Mouse (Mus musculus) limb, embryonic 14.5 days (tissue): ENCODE data around the gene Ptpn18. TPM values are rescaled to one million over a fixed set of nuclear protein-coding genes. Genes with fewer than 3 reads are reported as not detected.

Experiments used
- ATAC-seq: fragments of 200-750 bp; cut with Nextera tagmentation; 2 replicates; pipeline ENCODE4 v1.8.0; 2017; ENCODE audit warnings: low read depth, moderate number of reproducible peaks, moderate TSS enrichment; ENCODE audit not compliant: low FRiP score
- DNase-seq: peaks from one replicate; pipeline ENCODE4 v3.0.0-alpha.2; 2015; ENCODE audit warnings: low spot score
- H3K27ac ChIP-seq: fragments of 300-500 bp; sonication (generic); replicated peaks from 2 replicates; pipeline ENCODE4 v1.5.1; 2014; ENCODE audit warnings: low read depth, mild to moderate bottlenecking, low read length, moderate library complexity, mixed read lengths
- H3K27me3 ChIP-seq: fragments of 300-500 bp; sonication (generic); 2 replicates; pipeline ENCODE4 v1.6.1; 2014; ENCODE audit warnings: low read length, mixed read lengths; ENCODE audit not compliant: control insufficient read depth, insufficient read depth
- H3K36me3 ChIP-seq: fragments of 300-500 bp; sonication (generic); 2 replicates; pipeline ENCODE4 v1.6.1; 2014; ENCODE audit warnings: mild to moderate bottlenecking, low read length, moderate library complexity, mixed read lengths; ENCODE audit not compliant: control insufficient read depth, insufficient read depth
- H3K4me1 ChIP-seq: fragments of 300-500 bp; sonication (generic); 2 replicates; pipeline ENCODE4 v1.6.1; 2014; ENCODE audit warnings: antibody characterized with exemption, low read length, mixed read lengths; ENCODE audit not compliant: control insufficient read depth, insufficient read depth
- H3K4me2 ChIP-seq: fragments of 300-500 bp; sonication (generic); replicated peaks from 2 replicates; pipeline ENCODE4 v1.6.1; 2014; ENCODE audit warnings: low read depth, mild to moderate bottlenecking, low read length, moderate library complexity; ENCODE audit not compliant: severe bottlenecking
- H3K4me3 ChIP-seq: fragments of 300-500 bp; sonication (generic); replicated peaks from 2 replicates; pipeline ENCODE4 v1.5.1; 2014; ENCODE audit warnings: low read length
- H3K9ac ChIP-seq: fragments of 300-500 bp; sonication (generic); 2 replicates; pipeline ENCODE4 v1.6.1; 2014; ENCODE audit warnings: mild to moderate bottlenecking, low read depth, low read length, moderate library complexity; ENCODE audit not compliant: severe bottlenecking
- H3K9me3 ChIP-seq: fragments of 300-500 bp; sonication (generic); 2 replicates; pipeline ENCODE4 v1.6.1; 2016; ENCODE audit warnings: low read length; ENCODE audit not compliant: control insufficient read depth
- POLR2A ChIP-seq: fragments of 200-500 bp; IDR thresholded peaks from 2 replicates; pipeline ENCODE4 v1.8.0; 2012; ENCODE audit warnings: inconsistent platforms, mild to moderate bottlenecking, moderate library complexity, borderline replicate concordance; ENCODE audit not compliant: insufficient read depth, insufficient read length; ENCODE audit errors: extremely low read depth
- WGBS: fragments of 180-500 bp; shearing (Covaris S2); extraction: QIAGEN DNeasy Blood & Tissue Kit; methylation state at CpG from one replicate; pipeline ENCODE4 v1.1.7; 2014; 5-methylcytosine and 5-hydroxymethylcytosine counted together
- polyA plus RNA-seq, 2 experiments: library from polyadenylated mRNA; depleted of rRNA in 1 of 2; stranded (reverse) in 1 of 2; unstranded in 1 of 2; fragments of >200 nt; fragmentation: Nextera tagmentation in 1 of 2; extraction: Ambion mirVana in 1 of 2; gene quantifications; 2 replicates each; pipeline versions ENCODE4 v1.2.1 to v1.2.3; 2012 to 2014

Gene Ptpn18
- polyA plus RNA-seq, 2 experiments = 21.7 to 28.6 TPM

- peak overlapping the region; percentile 42 for H3K4me3 ChIP-seq
- ATAC-seq (no peak), DNase-seq (peak; percentile 43)
- no peak for TF ChIP-seq POLR2A
- H3K4me2 ChIP-seq = peak overlapping the region; percentile 63
- H3K27me3 ChIP-seq = no peaks in the 10 kb centered on the region
- 57% methylated on average over 13 of the region's 13 CpGs for WGBS
- H3K9ac ChIP-seq = peak overlapping the region; percentile 65; the same call in 1 of the 2 replicates
- peaks cover 12% of the 10 kb centered on the region; the same call in 1 of the 2 replicates for H3K36me3 ChIP-seq
- peak overlapping the region; percentile 69; the same call in 1 of the 2 replicates for H3K27ac ChIP-seq
- peaks cover 25% of the 10 kb centered on the region for H3K9me3 ChIP-seq
- peaks cover 7% of the 10 kb centered on the region for H3K4me1 ChIP-seq
Measured at GRCm38 (mm10) chr1:34432411-34432775, 27.2 kb upstream of the Ptpn18 start.

- TF ChIP-seq POLR2A = peak; percentile 58; the same call in 1 of the 2 replicates
- Histone ChIP-seq H3K4me2 (peak overlapping the region; percentile 63), H3K36me3 (peaks cover 12% of the 10 kb centered on the region; the same call in 1 of the 2 replicates), H3K27me3 (no peaks in the 10 kb centered on the region), H3K4me1 (peaks cover 7% of the 10 kb centered on the region), H3K4me3 (peak overlapping the region; percentile 42), H3K9me3 (peaks cover 25% of the 10 kb centered on the region), H3K9ac (peak overlapping the region; percentile 65), H3K27ac (peak overlapping the region; percentile 69)
- DNase-seq = peak; percentile 69
- WGBS = 12% methylated on average over 35 of the region's 35 CpGs
- ATAC-seq = peak; percentile 50; the same call in 1 of the 2 replicates
Measured at GRCm38 (mm10) chr1:34432776-34433481, 26.6 kb upstream of the Ptpn18 start.

- Histone ChIP-seq H3K27me3 (no peaks in the 10 kb centered on the region), H3K4me1 (peaks cover 12% of the 10 kb centered on the region), H3K27ac (peak overlapping the region; percentile 27), H3K9me3 (peaks cover 25% of the 10 kb centered on the region), H3K36me3 (peaks cover 12% of the 10 kb centered on the region; the same call in 1 of the 2 replicates), H3K4me2 (peak overlapping the region; percentile 50), H3K9ac (peak overlapping the region; percentile 22; the same call in 1 of the 2 replicates), H3K4me3 (peak overlapping the region; percentile 51)
- 9% methylated on average over 19 of the region's 19 CpGs for WGBS
- DNase-seq (no peak), ATAC-seq (no peak)
- no peak for TF ChIP-seq POLR2A
Measured at GRCm38 (mm10) chr1:34433891-34434521, 25.6 kb upstream of the Ptpn18 start.

- peak; percentile 42 for ATAC-seq
- peak; percentile 51; the same call in 1 of the 2 replicates for TF ChIP-seq POLR2A
- peaks cover 25% of the 10 kb centered on the region for H3K9me3 ChIP-seq
- H3K4me3 ChIP-seq = peak overlapping the region; percentile 51
- H3K4me2 ChIP-seq = peak overlapping the region; percentile 50
- no peaks in the 10 kb centered on the region for H3K27me3 ChIP-seq
- H3K9ac ChIP-seq = peak overlapping the region; percentile 62
- peak overlapping the region; percentile 81 for H3K27ac ChIP-seq
- under 1% methylated on average over 30 of the region's 30 CpGs for WGBS
- peaks cover 12% of the 10 kb centered on the region for H3K4me1 ChIP-seq
- peaks cover 12% of the 10 kb centered on the region; the same call in 1 of the 2 replicates for H3K36me3 ChIP-seq
- DNase-seq = peak; percentile 85
Measured at GRCm38 (mm10) chr1:34434660-34435160, 24.9 kb upstream of the Ptpn18 start.
